Mouse (Mus musculus) lung, postnatal 10 days (tissue): ENCODE data around the gene Kalrn.

Experiments used
- DNase-seq: peaks from one replicate; pipeline ENCODE4 v3.0.0; 2021

The Kalrn gene

DNA sequence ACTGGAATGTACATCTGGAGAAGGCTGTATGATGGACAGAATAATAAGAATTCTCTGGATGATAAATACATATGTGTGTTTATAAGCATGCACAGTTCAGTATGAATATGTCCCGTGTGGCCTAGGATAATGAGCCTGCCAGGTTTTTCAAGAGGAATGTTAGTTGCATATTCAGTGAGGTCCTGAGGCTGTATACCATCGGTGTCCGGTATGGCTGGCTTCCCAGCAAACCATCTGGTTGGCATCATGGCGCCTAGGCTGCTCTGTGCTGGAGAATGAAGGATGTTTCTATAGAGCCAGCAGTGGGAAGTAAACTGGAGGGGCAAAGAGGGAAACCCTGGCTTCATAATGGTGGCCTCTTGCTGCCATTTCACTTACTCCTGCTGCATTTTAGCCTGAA is 510.0 kb downstream of the Kalrn start:
- no peak for DNase-seq

GRCm38 (mm10) chr16:34061661-34062060 is 511.7 kb downstream of the Kalrn start:
- DNase-seq = no peak

- DNase-seq = no peak
Measured at GRCm38 (mm10) chr16:34058611-34059010, 514.7 kb downstream of the Kalrn start.

DNA sequence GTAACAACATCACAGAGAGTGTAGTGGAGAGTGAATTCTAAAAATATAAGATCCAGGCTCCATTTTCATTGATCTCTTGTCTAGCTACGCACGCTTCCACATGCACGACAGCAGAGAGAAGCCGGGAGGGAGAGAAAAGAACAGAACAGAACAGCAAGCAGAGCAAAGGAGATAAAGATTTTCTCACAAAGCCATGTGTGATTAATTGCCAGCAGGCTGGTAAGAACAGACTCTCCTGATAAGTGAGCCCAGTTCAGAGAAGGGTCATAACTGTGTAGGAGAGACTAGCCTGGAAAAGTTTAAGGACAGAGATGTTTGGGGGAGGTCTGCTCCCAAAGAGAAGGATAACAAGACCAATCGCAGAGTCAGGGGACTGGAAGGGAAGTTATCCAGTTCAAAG is 515.9 kb downstream of the Kalrn start:
- DNase-seq = no peak

GRCm38 (mm10) chr16:34056418-34057111 is 516.8 kb downstream of the Kalrn start:
- no peak for DNase-seq

GRCm38 (mm10) chr16:34050090-34050489 is 523.2 kb downstream of the Kalrn start:
- no peak for DNase-seq

DNA sequence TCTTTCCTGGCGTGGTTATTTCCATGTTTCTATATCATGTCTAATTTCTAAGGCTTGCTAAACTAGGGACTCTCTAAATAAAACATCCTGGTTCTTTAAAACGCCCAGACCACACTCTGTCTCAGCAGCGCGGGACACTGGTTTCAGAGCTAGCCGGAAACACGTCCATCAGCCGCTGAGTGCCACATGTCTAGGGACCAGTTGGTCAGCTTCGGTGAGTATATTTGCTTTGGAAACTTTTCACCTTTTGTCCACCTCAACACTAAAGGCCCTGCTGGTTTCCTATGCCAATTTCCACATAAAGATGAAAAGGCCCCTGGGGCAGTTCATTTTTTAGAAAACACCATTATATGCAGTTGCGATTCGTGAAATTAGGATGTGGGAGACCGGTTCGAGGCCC is 524.0 kb downstream of the Kalrn start:
- DNase-seq = no peak

GRCm38 (mm10) chr16:34048232-34048631 is 525.1 kb downstream of the Kalrn start:
- DNase-seq = no peak

DNA sequence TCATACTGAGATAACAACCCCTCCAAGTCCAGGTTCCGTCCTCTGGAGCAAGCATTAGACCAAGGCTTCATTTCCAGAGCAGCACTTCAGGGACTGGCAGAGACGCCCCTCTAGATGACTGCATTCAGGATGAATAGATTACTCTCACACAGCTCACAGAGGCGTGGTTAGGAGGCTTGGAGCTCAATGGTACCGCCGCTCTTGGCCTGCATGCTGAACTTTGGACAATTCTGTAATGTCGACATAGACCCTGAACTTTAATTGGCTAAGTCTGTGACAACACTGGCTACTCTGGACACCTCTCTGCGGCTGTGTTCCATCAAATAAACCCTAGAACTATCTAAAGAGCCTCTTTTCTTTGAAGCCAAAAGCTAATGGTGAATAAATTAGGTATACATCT is 525.8 kb downstream of the Kalrn start:
- no peak for DNase-seq

DNA sequence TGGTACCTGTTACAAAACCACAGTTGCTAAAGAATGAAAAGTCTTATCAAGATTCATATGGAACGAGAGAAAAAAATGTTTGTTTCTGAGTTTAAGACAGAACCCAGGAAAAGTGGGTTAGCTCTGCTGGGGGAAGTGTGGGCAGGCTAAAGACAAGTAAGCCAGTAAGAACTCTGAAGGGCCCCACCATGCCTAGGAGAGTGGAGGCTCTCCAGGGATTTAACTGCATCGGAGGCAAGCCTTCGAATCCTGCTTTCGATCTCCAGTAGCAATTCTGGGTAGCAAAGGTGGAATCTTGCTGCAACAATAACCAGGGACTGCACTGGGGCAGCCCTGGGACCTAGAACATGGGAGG is 526.3 kb downstream of the Kalrn start:
- no peak for DNase-seq

- DNase-seq = no peak
Measured at GRCm38 (mm10) chr16:34046268-34047005, 526.9 kb downstream of the Kalrn start.

DNA sequence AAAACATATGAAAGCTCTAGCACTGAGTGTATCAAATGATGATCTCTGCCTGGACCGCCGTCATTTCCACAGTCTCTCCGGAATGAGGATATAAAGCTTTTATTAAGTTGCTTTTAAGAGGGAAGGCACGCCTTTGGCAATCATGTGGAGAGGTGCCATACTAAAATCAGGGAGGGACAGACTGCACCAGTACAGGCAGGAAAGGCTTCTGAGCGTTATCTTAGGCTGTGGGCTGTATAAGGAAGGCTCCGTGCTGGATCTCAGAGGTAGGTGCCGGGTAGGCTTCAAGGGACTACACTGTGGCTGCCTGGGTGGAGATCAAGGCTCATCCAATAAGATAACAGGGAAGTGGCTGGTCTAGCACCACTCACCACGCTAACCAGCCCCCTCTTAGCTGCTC is 528.8 kb downstream of the Kalrn start:
- DNase-seq = no peak

GRCm38 (mm10) chr16:34043048-34043795 is 530.1 kb downstream of the Kalrn start:
- DNase-seq = no peak

DNA sequence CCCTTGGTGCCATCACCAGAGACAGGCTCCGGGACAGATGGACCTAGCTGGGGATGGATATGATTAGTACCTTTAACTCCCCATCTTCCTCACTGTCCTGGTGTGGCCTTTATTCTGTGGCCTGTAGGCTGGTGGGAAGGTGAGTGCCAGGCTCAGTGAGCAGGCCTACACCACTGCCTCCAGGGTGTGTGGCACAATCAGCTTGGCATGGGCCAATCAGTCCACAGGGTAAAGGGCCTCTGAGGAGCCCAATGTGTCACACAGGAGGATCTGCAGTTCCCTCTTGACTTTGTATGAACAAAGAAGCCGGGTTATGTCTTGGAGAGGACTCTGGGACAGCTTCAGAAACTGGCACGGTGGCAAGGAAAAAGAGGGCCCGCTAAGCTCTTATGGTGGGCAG is 530.7 kb downstream of the Kalrn start:
- no peak for DNase-seq

DNA sequence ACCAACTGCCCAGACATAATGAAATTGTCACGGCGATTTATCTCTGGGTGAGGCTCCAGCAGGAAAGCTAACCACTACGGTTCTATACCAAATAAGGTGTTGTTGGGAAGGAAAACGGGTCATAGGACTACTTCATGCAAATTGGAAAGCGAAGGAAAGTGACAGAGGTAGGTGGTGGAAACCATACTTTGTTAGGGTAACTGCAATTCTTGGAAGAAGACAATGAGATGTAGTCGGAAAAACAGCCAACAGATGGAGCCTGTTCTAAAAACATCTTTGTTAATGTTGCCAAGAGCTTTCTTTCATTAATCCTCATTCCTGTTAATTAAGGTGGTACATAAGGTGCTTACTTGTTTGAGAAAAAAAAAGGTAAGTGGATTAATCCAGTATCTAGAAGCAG is 533.1 kb downstream of the Kalrn start:
- no peak for DNase-seq

DNA sequence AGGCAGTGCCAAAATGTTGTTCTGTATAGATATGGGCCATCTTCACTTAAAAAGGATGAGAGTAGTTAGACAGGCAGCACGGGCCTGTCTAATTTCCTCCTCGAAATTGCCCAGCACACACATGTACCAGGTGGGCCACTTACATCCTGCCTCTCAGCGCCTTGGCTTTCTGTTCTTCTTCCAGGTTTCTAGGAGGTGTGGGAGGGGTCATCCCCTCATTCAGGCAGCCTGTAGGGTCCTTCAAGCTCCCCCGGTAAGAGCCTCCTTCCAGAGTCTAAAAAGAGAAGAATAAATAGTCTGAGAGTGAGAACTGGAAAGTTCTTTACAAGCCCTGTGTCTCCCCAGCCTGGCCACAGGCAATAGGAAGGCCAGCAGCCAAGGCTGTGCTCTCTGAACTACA is 533.6 kb downstream of the Kalrn start:
- peak; percentile 41 for DNase-seq

DNA sequence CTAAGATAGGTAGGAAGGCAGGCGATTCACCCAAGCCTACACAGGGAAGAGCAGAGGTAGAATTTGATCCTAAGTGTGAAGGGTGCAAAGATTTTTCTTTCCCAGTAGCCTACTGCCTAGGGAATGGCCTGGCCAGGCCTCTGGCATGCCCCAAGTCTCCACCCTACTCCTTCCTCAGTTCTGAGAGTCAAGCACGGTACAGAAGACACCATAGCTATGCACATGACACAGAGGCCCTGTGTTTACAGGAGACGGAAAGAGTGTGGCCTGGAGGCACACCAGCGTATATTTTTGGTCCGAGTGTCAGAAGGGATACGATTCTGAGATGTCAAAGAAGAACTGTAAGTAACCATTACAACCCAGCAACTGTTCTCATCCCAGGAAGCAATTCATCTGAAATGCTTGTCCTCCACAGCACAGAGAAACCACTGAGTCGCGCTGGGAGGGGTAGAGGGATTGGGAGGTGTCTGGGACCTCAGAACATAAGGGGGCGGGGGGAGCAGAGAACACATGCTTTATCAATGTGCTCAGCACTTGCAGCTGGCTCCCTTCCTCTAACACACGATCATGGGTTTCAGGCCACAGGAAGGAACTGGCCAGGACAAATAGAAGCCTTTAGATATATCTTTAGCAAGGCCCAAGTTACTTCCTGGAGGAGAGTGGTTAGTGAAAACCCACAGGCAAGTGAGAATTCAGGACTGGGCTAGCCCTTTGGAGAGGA is 536.8 kb downstream of the Kalrn start:
- DNase-seq = peak; percentile 81

- DNase-seq = no peak
Measured at GRCm38 (mm10) chr16:34035780-34036179, 537.6 kb downstream of the Kalrn start.

GRCm38 (mm10) chr16:34034267-34034666 is 539.1 kb downstream of the Kalrn start:
- no peak for DNase-seq

DNA sequence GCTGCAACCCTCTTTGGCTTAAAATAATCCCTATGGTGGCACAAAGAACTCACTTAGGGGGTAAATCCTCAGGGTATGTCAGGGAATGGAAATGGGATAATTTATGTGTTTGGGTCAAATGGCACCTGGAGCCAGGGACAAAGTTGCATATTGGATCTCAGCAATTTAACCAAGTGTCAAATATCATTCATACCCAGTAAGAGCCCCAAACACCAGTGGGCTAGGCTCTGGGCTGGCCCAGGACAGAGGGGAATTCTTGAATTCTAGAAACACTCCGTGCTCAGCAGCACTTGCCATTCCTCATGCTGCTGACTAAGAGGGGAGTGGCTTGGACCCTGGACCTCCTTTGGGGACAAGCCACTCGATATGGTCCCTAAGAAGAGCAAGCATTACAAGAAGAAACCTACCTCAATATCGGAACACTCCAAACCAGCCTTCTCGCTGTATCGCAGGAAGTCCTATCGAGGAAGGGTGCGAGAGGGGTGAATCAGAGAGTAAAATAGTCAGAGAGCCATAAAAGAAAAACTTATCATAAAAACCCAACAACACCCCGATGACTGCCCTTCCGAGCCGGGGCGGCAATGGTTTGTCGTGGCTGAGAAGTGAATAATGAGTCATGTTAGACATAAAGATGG is 541.2 kb downstream of the Kalrn start:
- DNase-seq = no peak

DNA sequence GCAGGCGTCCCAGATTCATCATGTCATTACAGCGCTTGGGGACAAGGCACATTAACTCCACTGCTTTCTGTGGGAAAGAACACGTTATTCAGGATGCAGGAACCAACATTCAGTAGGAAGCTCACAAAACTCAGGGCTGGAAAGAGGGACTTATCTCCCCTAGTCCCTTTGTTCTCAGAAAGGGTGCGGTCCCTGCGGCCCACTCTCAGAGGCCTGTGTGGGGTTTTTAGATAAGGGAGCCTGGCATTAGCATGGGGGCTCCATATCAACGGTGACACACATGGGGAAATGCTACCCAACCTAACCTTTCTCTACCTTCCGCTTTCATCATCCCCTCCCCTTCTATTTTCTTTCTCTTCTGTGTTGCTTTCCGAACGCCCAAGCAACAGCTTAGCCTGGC is 541.8 kb downstream of the Kalrn start:
- no peak for DNase-seq

- DNase-seq = peak; percentile 36
Measured at GRCm38 (mm10) chr16:34030379-34030778, 543.0 kb downstream of the Kalrn start.

- DNase-seq = peak; percentile 35
Measured at GRCm38 (mm10) chr16:34029790-34030189, 543.5 kb downstream of the Kalrn start.
